Mouse (Mus musculus) Patski (cell line): Measurements from ENCODE around the gene Fry. TPM values are rescaled to one million over a fixed set of nuclear protein-coding genes. Genes with fewer than 3 reads are reported as not detected.
"Not testable (repeated sequence)": the region's sequence is repeated elsewhere in the genome, so short reads cannot be mapped to it uniquely, and the experiment has no call there.

ENCODE experiments used
- ATAC-seq: fragments of 100-300 bp; one replicate; pipeline ENCODE4 v1.8.0; 2021
- CTCF ChIA-PET: fragments of 350-600 bp; sonication (Branson Sonifier 250); formaldehyde crosslinking; loops from one replicate; lab custom pipeline; 2022; ENCODE audit warnings: inconsistent platforms; lab: Charles Lee
- POLR2A ChIA-PET: fragments of 350-600 bp; sonication (Branson Sonifier 250); formaldehyde crosslinking; loops from one replicate; lab custom pipeline; 2022; ENCODE audit warnings: antibody characterized with exemption, inconsistent platforms; lab: Charles Lee
- DNase-seq: peaks from one replicate; pipeline ENCODE4 v3.0.0-alpha.2; 2011; ENCODE audit warnings: low read depth, low spot score
- H3K27me3 ChIP-seq: fragments of 371-371 bp; one replicate; pipeline ENCODE4 v1.5.1; 2021
- CTCF ChIP-seq: fragments of 100-300 bp; IDR thresholded peaks from one replicate; pipeline ENCODE4 v1.5.1; 2021
- in situ Hi-C: fragments of 300-500 bp; cut with MboI; formaldehyde crosslinking; loops from 3 replicates; pipeline ENCODE4 v1.11.1; 2018; ENCODE audit warnings: low pct_unique_long_range_greater_than_20kb, mixed read lengths
- polyA plus RNA-seq: library from polyadenylated mRNA; unstranded; gene quantifications from one replicate; pipeline ENCODE4 v1.2.3, GENCODE M21; 2021

Gene Fry
- polyA plus RNA-seq, 1 experiment from 2014 or later = 0.05 TPM

DNA sequence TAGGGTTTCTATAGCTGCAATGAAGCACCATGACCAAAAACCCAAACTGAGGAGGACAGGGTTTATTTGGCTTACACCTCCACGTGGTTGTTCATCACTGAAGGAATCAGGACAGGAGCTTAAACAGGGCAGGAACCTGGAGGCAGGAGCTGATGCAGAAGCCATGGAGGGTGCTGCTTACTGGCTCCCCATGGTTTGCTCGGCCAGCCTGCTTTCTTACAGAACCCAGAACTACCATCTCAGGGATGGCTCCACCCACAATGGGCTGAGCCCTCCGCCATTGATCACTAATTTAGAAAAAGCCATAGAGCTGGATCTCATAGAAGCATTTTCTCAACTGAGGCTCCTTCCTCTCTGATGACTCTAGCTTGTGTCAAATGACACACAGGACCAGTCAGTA, 346.3 kb downstream of the Fry start:
- in situ Hi-C loops = no loop called here
- ChIA-PET POLR2A (no interaction called here), CTCF (interaction anchor here (0.8 to 1.0 kb wide), 3 partner anchors 9 to 13 kb away, joined by 3 read pairs; no protein-coding TSS in a partner anchor)
- ATAC-seq (no peak), DNase-seq (no peak)
- TF ChIP-seq CTCF = no peak
- H3K27me3 ChIP-seq = no peaks in the 10 kb centered on the region

DNA sequence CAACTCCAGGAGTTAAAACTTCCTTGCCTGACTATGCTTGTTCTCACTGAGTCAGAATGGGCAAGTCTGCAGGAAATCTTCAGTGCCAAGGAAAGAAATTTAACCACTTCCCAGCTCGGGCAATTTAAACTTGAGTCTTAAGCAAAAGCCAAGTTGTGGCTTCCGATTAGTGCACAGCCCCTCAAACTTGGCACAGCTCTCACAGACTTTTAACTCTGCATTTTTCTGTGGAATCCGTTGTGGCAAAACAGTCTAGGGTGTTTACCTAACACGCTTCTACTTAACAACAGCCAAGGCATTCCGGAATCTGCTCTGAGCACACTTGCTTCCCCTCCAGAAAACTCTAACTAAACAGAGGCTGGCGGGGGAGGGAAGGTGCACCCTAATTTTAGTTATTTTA, 346.8 kb downstream of the Fry start:
- no peak for TF ChIP-seq CTCF
- no peak for DNase-seq
- no peaks in the 10 kb centered on the region for H3K27me3 ChIP-seq
- ChIA-PET POLR2A (no interaction called here), CTCF (interaction anchor here (0.8 to 1.0 kb wide), 3 partner anchors 10 to 13 kb away, joined by 3 read pairs; no protein-coding TSS in a partner anchor)
- in situ Hi-C loops = no loop called here
- ATAC-seq = no peak

GRCm38 (mm10) chr5:150466132-150466531, 347.7 kb downstream of the Fry start:
- CTCF ChIA-PET = interaction anchor here (1.6 kb wide), 1 partner anchor 24 kb away, joined by 4 read pairs; no protein-coding TSS in a partner anchor
- POLR2A ChIA-PET = interaction anchor here (0.6 kb wide), 1 partner anchor 14 kb away, joined by 3 read pairs; no protein-coding TSS in a partner anchor
- ATAC-seq = peak; percentile 79
- H3K27me3 ChIP-seq = no peaks in the 10 kb centered on the region
- in situ Hi-C loops = no loop called here
- no peak for TF ChIP-seq CTCF
- DNase-seq = peak; percentile 71

DNA sequence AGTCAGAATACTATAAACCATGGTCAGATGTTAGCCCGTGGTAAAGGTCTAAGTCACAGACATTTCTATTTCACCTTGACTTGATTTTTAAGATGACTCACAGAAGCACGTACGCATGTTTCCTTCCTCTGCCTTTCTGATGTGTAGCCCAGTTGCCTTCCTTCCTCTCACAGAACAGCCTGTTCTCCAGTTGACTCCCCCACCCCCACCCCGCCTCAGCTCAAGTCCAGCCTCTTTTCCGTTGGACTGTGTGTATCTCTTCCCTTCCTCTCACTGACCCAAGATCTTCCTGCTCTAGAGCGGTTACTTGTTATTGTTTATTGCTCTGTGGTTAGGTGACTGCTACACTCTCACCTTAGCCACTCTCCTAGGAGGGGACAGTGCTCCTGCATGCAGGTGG, 350.0 kb downstream of the Fry start:
- ATAC-seq (no peak), DNase-seq (no peak)
- CTCF ChIA-PET = interaction anchor here (1.3 to 1.8 kb wide), 2 partner anchors 9 to 17 kb away, joined by 4 to 5 read pairs; no protein-coding TSS in a partner anchor
- no peak for TF ChIP-seq CTCF
- POLR2A ChIA-PET = no interaction called here
- no peaks in the 10 kb centered on the region for H3K27me3 ChIP-seq
- in situ Hi-C loops = no loop called here

- TF ChIP-seq CTCF = no peak
- ATAC-seq (no peak), DNase-seq (no peak)
- in situ Hi-C loops = no loop called here
- H3K27me3 ChIP-seq = no peaks in the 10 kb centered on the region
- CTCF ChIA-PET = interaction anchor here (1.2 to 1.4 kb wide), 2 partner anchors 10 to 12 kb away, joined by 3 to 4 read pairs; no protein-coding TSS in a partner anchor
- POLR2A ChIA-PET = no interaction called here
Observed at GRCm38 (mm10) chr5:150477364-150477763, 358.9 kb downstream of the Fry start.

- ChIA-PET POLR2A (no interaction called here), CTCF (interaction anchor here (1.0 to 1.4 kb wide), 2 partner anchors 14 to 16 kb away, joined by 3 read pairs; no protein-coding TSS in a partner anchor)
- in situ Hi-C loops = no loop called here
- ATAC-seq (no peak), DNase-seq (no peak)
- TF ChIP-seq CTCF = no peak
- no peaks in the 10 kb centered on the region for H3K27me3 ChIP-seq
Observed at GRCm38 (mm10) chr5:150478612-150479011, 360.2 kb downstream of the Fry start.

DNA sequence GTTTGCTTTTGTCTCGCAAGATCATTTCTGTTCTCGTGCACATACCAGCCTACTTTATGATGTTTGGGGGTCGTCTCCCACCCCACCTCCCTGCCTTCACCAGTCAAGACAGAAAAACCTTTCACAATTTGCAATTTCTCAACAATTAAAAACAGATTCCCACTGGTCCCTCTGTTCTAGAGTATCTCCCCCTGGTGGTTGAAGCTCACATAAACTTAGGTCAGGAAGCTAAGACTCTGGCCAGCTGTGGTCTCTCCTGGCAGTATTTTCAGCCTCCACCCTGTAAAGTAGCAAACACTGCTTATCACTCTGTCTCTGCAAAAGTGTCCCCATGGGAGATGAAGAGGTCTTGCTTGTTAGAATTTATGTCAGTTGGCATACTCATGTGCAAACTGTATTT, 366.8 kb downstream of the Fry start:
- peaks cover 5% of the 10 kb centered on the region for H3K27me3 ChIP-seq
- ATAC-seq (no peak), DNase-seq (no peak)
- CTCF ChIA-PET = interaction anchor here (0.8 to 3.9 kb wide), 3 partner anchors 16 to 43 kb away, joined by 4 to 17 read pairs (median 5); no protein-coding TSS in a partner anchor
- in situ Hi-C loops = no loop called here
- peak; percentile 56 for TF ChIP-seq CTCF
- POLR2A ChIA-PET = interaction anchor here (0.6 kb wide), 2 partner anchors 44 to 287 kb away, joined by 3 read pairs; no protein-coding TSS in a partner anchor

- CTCF ChIA-PET = interaction anchor here (1.0 to 1.5 kb wide), 2 partner anchors 48 to 50 kb away, joined by 3 to 5 read pairs; no protein-coding TSS in a partner anchor
- in situ Hi-C loops = no loop called here
- POLR2A ChIA-PET = no interaction called here
- no peak for DNase-seq
- ATAC-seq = no peak
- H3K27me3 ChIP-seq = peaks cover 5% of the 10 kb centered on the region
- no peak for TF ChIP-seq CTCF
Observed at GRCm38 (mm10) chr5:150490285-150490684, 371.8 kb downstream of the Fry start.

- ChIA-PET POLR2A (no interaction called here), CTCF (interaction anchor here (1.0 kb wide), 1 partner anchor 51 kb away, joined by 3 read pairs; no protein-coding TSS in a partner anchor)
- DNase-seq = no peak
- TF ChIP-seq CTCF = no peak
- peaks cover 5% of the 10 kb centered on the region for H3K27me3 ChIP-seq
- ATAC-seq = no peak
- in situ Hi-C loops = no loop called here
Observed at GRCm38 (mm10) chr5:150490821-150491220, 372.4 kb downstream of the Fry start.

GRCm38 (mm10) chr5:150491573-150492173, 373.2 kb downstream of the Fry start:
- POLR2A ChIA-PET, in situ Hi-C loops, ATAC-seq, CTCF ChIA-PET, H3K27me3 ChIP-seq, DNase-seq: not testable (repeated sequence)

- H3K27me3 ChIP-seq = no peaks in the 10 kb centered on the region
- DNase-seq (no peak), ATAC-seq (no peak)
- ChIA-PET POLR2A (no interaction called here), CTCF (interaction anchor here (1.6 kb wide), 1 partner anchor 54 kb away, joined by 4 read pairs; no protein-coding TSS in a partner anchor)
- in situ Hi-C loops = no loop called here
- peak; percentile 85 for TF ChIP-seq CTCF
Observed at GRCm38 (mm10) chr5:150495792-150496191, 377.3 kb downstream of the Fry start.
